Mouse (Mus musculus): ENCODE measurements around the gene Gm8050.
"Not testable (repeated sequence)": the region's sequence is repeated elsewhere in the genome, so short reads cannot be mapped to it uniquely, and the experiment has no call there.

Gene Gm8050

GRCm38 (mm10) chr14:6720151-6720550 is at the start of gene Gm8050:
Gene Gm8050 (minus strand): TSS chr14:6720251.
- not testable (repeated sequence) for DNase-seq (ENCODE audit: low read depth, low spot score)

- DNase-seq (ENCODE audit: low read depth, low spot score), result not testable (repeated sequence)
These were observed 37.1 kb upstream of the Gm8050 start for GRCm38 (mm10) chr14:6757231-6757536.

- DNase-seq (ENCODE audit: low read depth, low spot score), result peak; percentile 5
These were observed 36.6 kb upstream of the Gm8050 start for GRCm38 (mm10) chr14:6756384-6757230.

GRCm38 (mm10) chr14:6742232-6742631 is 22.2 kb upstream of the Gm8050 start, which contains the start of gene Gm3636:
Gene Gm3636 (minus strand): TSS chr14:6742332.
- not testable (repeated sequence) for DNase-seq (ENCODE audit: low read depth, low spot score)

GRCm38 (mm10) chr14:6684070-6684469 is 36.0 kb downstream of the Gm8050 start, which contains the start of gene Gm10251:
Gene Gm10251 (minus strand): TSS chr14:6684170.
- not testable (repeated sequence) for DNase-seq (ENCODE audit: low read depth, low spot score)

Measured in mesoderm, embryonic 11.5 days (tissue).